Mouse (Mus musculus): ENCODE results near the gene Syne3.

GRCm38 (mm10) chr12:104933217-104933616, 76.4 kb downstream of the Syne3 start:
- no peak for TF ChIP-seq CTCF (IDR thresholded peaks at IDR 0.05; ENCODE audit: borderline replicate concordance, control insufficient read depth, extremely low read depth, insufficient read depth, low read length, poor library complexity)
- no peak for TF ChIP-seq POLR2A (IDR thresholded peaks at IDR 0.05; ENCODE audit: control insufficient read depth, extremely low read depth, insufficient read depth, low read length, poor library complexity)

All from thymus, adult 2 months (tissue).